Mouse (Mus musculus) right cerebral cortex, adult 2 months (tissue): ENCODE measurements around the gene Eif3c.

Experiments used
- DNase-seq, 2 experiments: peaks; one replicate each; pipeline ENCODE4 v3.0.0; 2021 to 2022; ENCODE audit warnings: low spot score in 2 of 2

Eif3c gene

GRCm38 (mm10) chr7:126566094-126566765 is at the start of gene Eif3c:
TSS of gene Eif3c (minus strand) at chr7:126566411.
- DNase-seq: peak; percentile 88 to 94

DNA sequence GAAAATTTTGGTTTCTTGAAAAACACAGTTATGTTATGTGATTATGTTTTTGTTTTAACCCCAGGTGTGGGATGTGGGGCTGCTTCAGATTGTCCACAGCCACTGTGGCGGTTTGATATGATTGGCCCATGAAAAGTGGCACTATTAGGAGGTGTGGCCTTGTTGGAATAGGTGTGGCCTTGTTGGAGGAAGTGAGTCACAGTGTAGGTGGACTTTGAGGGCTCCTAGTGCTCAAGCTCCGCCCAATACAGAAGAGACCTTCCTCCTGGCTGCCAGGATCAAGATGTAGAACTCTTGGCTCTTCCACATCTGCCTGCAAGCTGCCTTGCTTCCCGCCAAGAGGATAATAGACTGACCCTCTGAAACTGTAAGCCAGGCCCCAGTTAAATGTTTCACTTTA is 46.5 kb upstream of the Eif3c start:
- no peak for DNase-seq

DNA sequence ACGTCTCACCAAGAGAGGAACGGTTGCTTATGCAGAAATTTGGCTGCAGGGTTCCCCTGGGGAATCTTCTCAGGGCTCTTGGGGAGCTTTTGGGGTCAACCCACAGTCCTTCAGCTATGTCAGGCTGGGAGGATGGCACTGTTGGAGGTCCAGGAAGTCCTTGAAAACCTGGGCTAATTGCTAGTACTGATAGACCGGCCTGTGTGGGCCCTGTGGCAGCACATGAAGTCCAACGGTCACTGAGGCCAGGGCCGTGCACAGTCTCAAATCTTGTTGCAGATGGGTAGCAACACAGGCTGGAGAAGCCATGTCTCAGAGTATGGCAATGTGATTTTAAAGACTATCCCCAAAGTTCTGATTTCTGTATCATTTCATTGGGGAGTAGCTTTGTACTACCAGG is 41.6 kb upstream of the Eif3c start:
- no peak for DNase-seq

- DNase-seq: no peak
Measured at GRCm38 (mm10) chr7:126607064-126607463, 40.9 kb upstream of the Eif3c start.

DNA sequence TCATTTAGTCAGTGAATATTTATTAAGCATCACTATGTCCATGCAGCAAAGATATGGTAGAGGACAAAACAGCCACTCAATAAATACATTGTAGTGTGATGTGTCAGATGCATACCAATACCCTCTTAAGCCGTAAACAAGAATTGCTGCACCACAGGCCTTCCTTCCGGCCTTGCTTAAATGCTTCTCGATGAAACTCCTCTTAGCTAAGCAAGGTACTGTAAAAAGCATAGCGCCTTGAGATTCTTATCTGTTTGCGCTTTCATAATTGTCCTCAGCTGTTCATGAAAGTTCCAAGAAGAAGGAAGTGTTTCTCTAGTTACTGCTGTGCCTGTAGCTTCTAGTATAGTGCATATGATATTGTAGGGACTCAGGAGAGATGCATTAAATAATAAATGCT is 40.4 kb upstream of the Eif3c start:
- no peak for DNase-seq

DNA sequence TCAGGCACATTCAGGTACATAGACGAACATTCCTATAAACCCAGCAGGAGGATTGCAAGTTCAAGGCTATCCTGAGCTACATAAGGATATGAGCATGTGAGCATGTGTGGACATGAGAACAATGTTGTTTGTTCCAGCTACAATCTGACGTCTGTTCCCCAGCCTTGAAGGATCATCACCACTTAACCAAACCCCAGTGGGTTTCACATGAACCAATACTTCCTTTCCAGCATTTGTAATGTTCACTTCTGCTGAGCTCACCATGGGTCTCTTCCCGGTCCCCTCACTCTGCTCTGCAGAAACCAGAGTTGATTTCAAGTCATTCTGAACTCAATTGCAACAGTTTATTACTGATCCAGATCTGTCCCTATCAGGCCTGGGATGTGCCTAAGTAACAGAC is 36.4 kb upstream of the Eif3c start:
- no peak for DNase-seq

GRCm38 (mm10) chr7:126601896-126602295 is 35.7 kb upstream of the Eif3c start:
- no peak for DNase-seq

- DNase-seq: no peak
Measured at GRCm38 (mm10) chr7:126598919-126599318, 32.7 kb upstream of the Eif3c start.

DNA sequence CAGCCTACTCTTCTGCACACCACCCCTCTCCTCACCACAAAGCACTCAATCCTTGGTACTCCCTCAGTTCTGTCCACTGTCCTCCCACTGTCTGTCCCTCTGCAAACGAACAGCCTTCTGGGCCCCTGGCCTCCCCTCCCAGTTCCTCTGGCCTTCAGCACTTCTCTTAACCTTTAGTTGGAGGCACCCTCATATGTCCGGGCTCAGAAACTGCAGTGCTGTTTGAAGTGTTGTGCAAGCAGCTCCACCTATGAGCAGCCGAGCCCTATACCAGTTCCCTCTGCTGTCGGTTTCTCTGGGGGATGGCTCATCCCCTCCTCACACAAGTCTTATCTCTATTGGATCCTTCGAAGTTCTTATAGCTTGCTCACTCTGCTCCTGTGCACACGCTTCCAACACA is 30.2 kb upstream of the Eif3c start:
- no peak for DNase-seq

DNA sequence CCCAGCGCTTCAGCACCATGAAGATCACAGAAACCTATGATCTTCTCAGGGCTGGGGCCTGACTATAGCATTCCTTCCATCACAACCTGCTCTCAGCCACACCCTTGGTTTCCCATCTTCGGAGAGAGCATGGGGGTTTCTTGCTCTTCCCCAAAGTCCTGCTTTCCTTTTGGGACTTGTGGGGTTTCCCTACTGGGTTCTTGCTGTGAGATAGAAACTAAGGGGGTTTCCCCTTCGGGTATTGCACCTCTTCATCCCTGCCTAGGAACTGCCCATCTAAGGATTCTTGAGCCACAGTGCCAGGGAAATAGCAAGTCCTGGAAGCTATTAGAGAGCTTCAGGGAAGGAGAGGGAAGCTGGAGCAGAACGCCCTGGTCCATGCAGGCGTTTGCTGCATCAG is 29.7 kb upstream of the Eif3c start:
- no peak for DNase-seq

- DNase-seq: no peak
Measured at GRCm38 (mm10) chr7:126594862-126595561, 28.8 kb upstream of the Eif3c start, which contains the start of gene Il27. TSS of gene Il27 (minus strand) at chr7:126594941.

- peak; percentile 22 to 28 for DNase-seq
Measured at GRCm38 (mm10) chr7:126587779-126588178, 21.6 kb upstream of the Eif3c start.

DNA sequence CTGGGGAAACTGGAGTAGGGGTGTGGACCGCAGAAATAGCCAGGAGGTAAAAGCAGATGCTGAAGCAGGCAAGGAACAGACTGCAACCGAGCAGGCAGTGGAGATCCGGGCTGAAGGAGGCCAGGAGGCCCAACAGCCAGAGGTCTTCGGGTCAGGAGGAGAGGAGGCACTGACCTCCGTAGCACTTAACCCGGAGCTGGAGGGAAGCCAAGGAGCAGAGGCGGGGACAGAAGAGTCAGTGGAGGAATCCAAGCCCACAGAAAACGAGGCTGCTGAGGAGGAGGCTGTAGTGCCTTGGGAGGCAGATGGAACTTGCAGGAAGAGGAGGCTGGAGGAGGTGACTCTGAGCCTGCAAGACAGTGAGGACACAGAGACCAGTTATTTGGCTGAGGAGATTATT is 20.6 kb upstream of the Eif3c start:
- DNase-seq: no peak

- DNase-seq: no peak
Measured at GRCm38 (mm10) chr7:126585717-126586116, 19.5 kb upstream of the Eif3c start, which contains the start of gene Cln3. TSS of gene Cln3 (minus strand) at chr7:126585817.

- DNase-seq: no peak
Measured at GRCm38 (mm10) chr7:126584506-126584977, 18.3 kb upstream of the Eif3c start, which contains the start of gene Apobr. TSS of gene Apobr (plus strand) at chr7:126584942.

DNA sequence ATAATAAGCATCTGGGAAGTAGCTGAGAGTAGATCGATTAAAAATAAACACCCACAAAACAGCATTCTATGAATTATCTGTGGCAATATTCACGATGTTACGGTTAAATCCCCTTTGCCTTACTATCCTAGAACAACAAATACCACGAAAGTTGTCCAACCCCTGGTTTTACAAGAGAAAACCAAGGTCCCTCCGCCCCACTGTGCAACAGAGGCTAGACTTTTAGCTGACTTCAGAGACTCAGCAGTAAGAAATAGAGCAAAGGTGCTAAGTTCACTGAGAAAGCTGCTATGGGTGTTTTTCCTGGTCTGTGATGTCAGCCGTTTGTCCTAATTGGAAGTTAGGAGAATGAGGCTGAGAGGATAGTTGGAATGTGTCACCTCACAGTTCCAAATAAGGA is 17.6 kb upstream of the Eif3c start:
- no peak for DNase-seq

- peak; percentile 82 to 87 for DNase-seq
Measured at GRCm38 (mm10) chr7:126583251-126583709, 17.1 kb upstream of the Eif3c start.

DNA sequence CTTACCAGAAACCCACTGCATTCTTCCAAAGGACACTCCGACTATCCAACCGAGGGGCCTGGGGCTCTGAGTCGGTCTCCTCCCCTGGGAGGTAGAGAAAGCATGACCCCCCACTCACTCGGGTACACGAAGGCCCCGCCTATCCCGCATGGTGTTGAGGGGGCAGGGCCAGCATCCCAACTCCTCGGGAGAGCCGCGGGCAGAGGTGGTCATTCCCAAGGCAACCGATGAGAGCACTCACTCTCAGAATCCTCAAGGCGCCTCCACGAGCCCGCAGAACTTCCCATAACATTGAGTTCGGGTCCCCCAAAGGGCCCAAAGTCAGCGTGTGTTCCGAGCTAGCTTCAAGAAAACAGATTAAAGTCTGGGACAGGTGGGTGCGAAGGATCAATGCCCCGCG is 16.5 kb upstream of the Eif3c start:
- peak in 1 of 2 experiments; percentile 22 for DNase-seq

- DNase-seq: no peak
Measured at GRCm38 (mm10) chr7:126581661-126582060, 15.4 kb upstream of the Eif3c start.

DNA sequence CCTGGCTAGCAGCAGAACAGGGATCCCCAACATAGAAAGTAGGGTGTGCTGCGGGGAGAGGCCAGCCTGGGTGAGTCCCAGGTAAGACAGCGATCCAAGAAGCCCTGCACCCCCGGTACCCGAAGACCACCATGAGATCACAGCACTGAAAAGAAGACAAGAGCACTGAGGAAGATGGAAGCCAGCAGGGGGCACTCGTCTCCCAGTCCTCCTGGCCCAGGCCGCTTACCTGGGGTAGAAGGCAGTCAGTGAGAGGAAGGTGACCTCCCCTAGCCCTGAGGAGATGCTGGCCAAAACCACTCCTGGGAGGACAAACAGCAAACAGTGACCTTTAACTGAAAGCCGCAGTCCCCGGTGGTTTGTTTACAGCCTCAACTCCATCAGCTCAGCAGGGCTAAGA is 13.0 kb upstream of the Eif3c start:
- DNase-seq: peak; percentile 47 to 48

DNA sequence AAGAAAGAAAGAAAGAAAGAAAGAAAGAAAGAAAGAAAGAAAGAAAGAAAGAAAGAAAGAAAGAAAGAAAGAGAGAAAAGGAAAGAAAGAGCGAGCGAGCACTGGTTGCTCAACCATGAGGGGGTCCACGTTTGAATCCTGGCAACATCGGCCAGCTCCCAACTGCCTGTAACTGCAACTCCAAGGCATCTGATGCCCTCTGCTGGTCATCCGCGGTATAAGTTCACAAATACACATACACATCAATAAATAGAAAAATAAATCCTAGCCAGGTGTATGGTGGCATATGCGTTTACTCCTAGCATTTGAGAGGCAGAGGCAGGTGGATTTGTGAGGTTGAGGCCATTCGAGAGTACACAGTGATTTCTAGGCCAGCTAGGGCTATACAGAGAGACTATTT is 10.7 kb upstream of the Eif3c start:
- DNase-seq: peak; percentile 41 to 43

- DNase-seq: no peak
Measured at GRCm38 (mm10) chr7:126565693-126566092, 518 bp downstream of the Eif3c start.

DNA sequence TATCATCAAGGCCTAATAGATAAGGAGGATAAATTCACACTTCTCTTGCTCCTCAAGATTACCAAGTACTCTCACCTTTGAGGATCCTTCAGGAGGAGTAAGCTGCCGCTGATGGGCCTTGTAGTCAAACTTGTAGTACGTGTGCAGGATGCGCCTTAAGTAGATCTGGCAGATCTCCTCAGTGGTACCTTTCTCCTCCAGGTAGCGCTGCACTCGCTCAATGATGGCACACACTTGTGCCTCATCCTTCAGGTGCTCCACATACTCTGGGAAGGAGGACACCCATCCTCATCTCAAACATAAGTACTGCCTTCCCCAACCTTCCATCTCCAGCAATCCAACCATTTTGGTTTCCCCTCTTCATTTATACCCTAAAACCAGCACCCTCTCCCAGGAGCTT is 9.6 kb downstream of the Eif3c start:
- no peak for DNase-seq
